Mouse (Mus musculus) ES-Bruce4 (cell line): ENCODE results near the gene Bard1.

Experiments used
- CTCF ChIP-seq: IDR thresholded peaks from one replicate; pipeline ENCODE4 v1.8.1; 2011; ENCODE audit warnings: low read depth, low read length
- EP300 ChIP-seq: IDR thresholded peaks from 2 replicates; pipeline ENCODE4 v1.6.1; 2011; ENCODE audit warnings: low read depth, low read length; ENCODE audit not compliant: insufficient read depth
- POLR2A ChIP-seq: IDR thresholded peaks from one replicate; pipeline ENCODE4 v1.8.1; 2011; ENCODE audit warnings: low read length; ENCODE audit not compliant: insufficient read depth

- TF ChIP-seq EP300 = no peak
- no peak for TF ChIP-seq CTCF
- no peak for TF ChIP-seq POLR2A
Observed at GRCm38 (mm10) chr1:71043951-71044350, 59.0 kb downstream of the Bard1 start.
